In the genomic region with DNA sequence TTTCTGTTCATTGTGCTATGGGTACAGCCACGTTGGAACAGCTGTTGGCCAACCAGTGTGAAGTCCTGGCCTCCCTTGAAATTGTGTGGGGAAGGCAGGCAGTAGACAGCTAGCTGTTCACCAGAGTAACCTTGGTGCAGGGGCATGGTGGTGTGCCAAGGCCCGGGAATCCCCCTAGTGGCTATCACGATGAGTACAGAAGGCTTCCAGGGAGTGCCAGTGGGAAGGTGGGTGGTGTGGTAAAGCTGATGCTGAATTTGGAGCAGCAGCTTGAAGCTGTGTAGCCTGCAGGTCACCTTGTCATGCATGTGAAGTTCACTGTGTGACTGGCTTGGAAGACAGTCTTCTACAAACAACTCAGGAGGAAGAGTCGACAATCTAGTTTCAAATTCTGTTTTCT, we compare ENCODE assay signal across 7 mouse cellular contexts. TPM values are rescaled to one million over a fixed set of nuclear protein-coding genes. Genes with fewer than 3 reads are reported as not detected.
A peak's percentile ranks its signal among the peaks of the same experiment; 100 is the strongest.
DNase-seq lines count a peak whose midpoint lies in the region; ATAC-seq and TF ChIP-seq lines count a peak whose summit lies in the region.

No protein-coding gene starts in this region.

- no peaks in the 10 kb centered on the region for H3K27me3 ChIP-seq in liver, embryonic 14.5 days (ENCODE audit: control insufficient read depth, insufficient read depth, low read length)
- H3K27me3 ChIP-seq in liver, embryonic 12.5 days (replicated peaks): no peaks in the 10 kb centered on the region
- H3K27me3 ChIP-seq in embryonic facial prominence, embryonic 14.5 days (replicated peaks; ENCODE audit: control insufficient read depth, insufficient read depth, low read length): no peaks in the 10 kb centered on the region
- H3K27me3 ChIP-seq in hindbrain, postnatal 0 days (ENCODE audit: insufficient read depth, low read length): no peaks in the 10 kb centered on the region
- H3K27me3 ChIP-seq in midbrain, embryonic 11.5 days (ENCODE audit: control insufficient read depth, insufficient read depth, low read length): no peaks in the 10 kb centered on the region; the same call in 1 of the 2 replicates

- TF ChIP-seq CTCF in liver, embryonic 14.5 days (IDR thresholded peaks at IDR 0.05; ENCODE audit: low read depth): peak; percentile 60
- peak; percentile 63 for TF ChIP-seq CTCF in hindbrain, postnatal 0 days (IDR thresholded peaks at IDR 0.05; ENCODE audit: low read depth)

- no peaks in the 10 kb centered on the region for H3K4me1 ChIP-seq in liver, embryonic 14.5 days (replicated peaks; ENCODE audit: control insufficient read depth in 2 of 2, insufficient read depth in 2 of 2, low read length in 1 of 2)
- peaks cover 8% of the 10 kb centered on the region; the same call in 1 of the 2 replicates for H3K4me1 ChIP-seq in liver, embryonic 12.5 days
- peaks cover 6% of the 10 kb centered on the region; the same call in 1 of the 2 replicates for H3K4me1 ChIP-seq in embryonic facial prominence, embryonic 14.5 days (ENCODE audit: control insufficient read depth, insufficient read depth, low read length)
- H3K4me1 ChIP-seq in hindbrain, postnatal 0 days (ENCODE audit: insufficient read depth, low read length): 0 out of 2 replicates have a peak, but pooled peaks cover 12% of the 10 kb centered on the region
- peaks cover 20% of the 10 kb centered on the region for H3K4me1 ChIP-seq in midbrain, embryonic 11.5 days (ENCODE audit: control insufficient read depth, insufficient read depth, low read length)

- 37% methylated on average over 4 of the region's 4 CpGs for WGBS in liver, embryonic 14.5 days (ENCODE audit: insufficient replicate concordance)
- WGBS in liver, embryonic 12.5 days (ENCODE audit: insufficient replicate concordance): 42% methylated on average over 4 of the region's 4 CpGs
- WGBS in embryonic facial prominence, embryonic 14.5 days: 36% methylated on average over 4 of the region's 4 CpGs
- WGBS in hindbrain, postnatal 0 days: 27% methylated on average over 4 of the region's 4 CpGs
- WGBS in midbrain, embryonic 11.5 days: 47% methylated on average over 4 of the region's 4 CpGs

- no peak overlapping the region for H3K9ac ChIP-seq in liver, embryonic 14.5 days (replicated peaks)
- H3K9ac ChIP-seq in liver, embryonic 12.5 days: no peak overlapping the region
- no peak overlapping the region for H3K9ac ChIP-seq in embryonic facial prominence, embryonic 14.5 days (ENCODE audit: low read depth, low read length)
- no peak overlapping the region for H3K9ac ChIP-seq in hindbrain, postnatal 0 days (replicated peaks; ENCODE audit: low read length)
- no peak overlapping the region for H3K9ac ChIP-seq in midbrain, embryonic 11.5 days (ENCODE audit: low read length)

- no peaks in the 10 kb centered on the region for H3K36me3 ChIP-seq in liver, embryonic 14.5 days (replicated peaks; ENCODE audit: control insufficient read depth, insufficient read depth, low read depth)
- no peaks in the 10 kb centered on the region for H3K36me3 ChIP-seq in liver, embryonic 12.5 days
- H3K36me3 ChIP-seq in embryonic facial prominence, embryonic 14.5 days (ENCODE audit: control insufficient read depth, insufficient read depth, low read length): no peaks in the 10 kb centered on the region
- no peaks in the 10 kb centered on the region for H3K36me3 ChIP-seq in hindbrain, postnatal 0 days (ENCODE audit: insufficient read depth, low read length)
- no peaks in the 10 kb centered on the region for H3K36me3 ChIP-seq in midbrain, embryonic 11.5 days (ENCODE audit: control insufficient read depth, insufficient read depth, low read length)

- TF ChIP-seq EP300 in liver, embryonic 14.5 days (IDR thresholded peaks at IDR 0.05; ENCODE audit: low read depth): no peak

- H3K4me3 ChIP-seq in liver, embryonic 14.5 days (ENCODE audit: insufficient read depth in 1 of 2, low read depth in 2 of 2, low read length in 2 of 2): no peak overlapping the region
- no peak overlapping the region for H3K4me3 ChIP-seq in liver, embryonic 12.5 days
- no peak overlapping the region for H3K4me3 ChIP-seq in embryonic facial prominence, embryonic 14.5 days (ENCODE audit: low read depth, low read length)
- no peak overlapping the region for H3K4me3 ChIP-seq in hindbrain, postnatal 0 days (ENCODE audit: low read length)
- no peak overlapping the region for H3K4me3 ChIP-seq in midbrain, embryonic 11.5 days (ENCODE audit: low read depth, low read length)

- DNase-seq in liver, embryonic 14.5 days (ENCODE audit: low read depth in 3 of 3, low spot score in 3 of 3): no peak
- peak; percentile 47 for DNase-seq in R1 (ENCODE audit: low read depth, low spot score)
- no peak for DNase-seq in embryonic facial prominence, embryonic 14.5 days (ENCODE audit: low spot score)
- DNase-seq in hindbrain, postnatal 0 days (ENCODE audit: low spot score): peak; percentile 53
- peak; percentile 82 for DNase-seq in midbrain, embryonic 11.5 days (ENCODE audit: low spot score, missing footprints)
- DNase-seq in thymus, postnatal 4 days: peak; percentile 68

- ATAC-seq in liver, embryonic 14.5 days (ENCODE audit: insufficient read depth): no peak
- no peak for ATAC-seq in liver, embryonic 12.5 days
- ATAC-seq in embryonic facial prominence, embryonic 14.5 days (ENCODE audit: low read depth): peak; percentile 51; the same call in 1 of the 2 replicates
- peak; percentile 67 for ATAC-seq in hindbrain, postnatal 0 days
- no peak for ATAC-seq in midbrain, embryonic 11.5 days (ENCODE audit: low FRiP score)

- H3K4me2 ChIP-seq in liver, embryonic 14.5 days (ENCODE audit: low read depth): no peak overlapping the region
- H3K4me2 ChIP-seq in liver, embryonic 12.5 days: no peak overlapping the region
- H3K4me2 ChIP-seq in embryonic facial prominence, embryonic 14.5 days (ENCODE audit: low read depth, low read length): no peak overlapping the region
- H3K4me2 ChIP-seq in hindbrain, postnatal 0 days (ENCODE audit: low read depth, low read length): no peak overlapping the region
- no peak overlapping the region for H3K4me2 ChIP-seq in midbrain, embryonic 11.5 days

- H3K9me3 ChIP-seq in liver, embryonic 14.5 days (ENCODE audit: control insufficient read depth, low read length): no peaks in the 10 kb centered on the region
- H3K9me3 ChIP-seq in liver, embryonic 12.5 days (replicated peaks): no peaks in the 10 kb centered on the region
- H3K9me3 ChIP-seq in embryonic facial prominence, embryonic 14.5 days (ENCODE audit: control insufficient read depth, low read length): no peaks in the 10 kb centered on the region
- H3K9me3 ChIP-seq in hindbrain, postnatal 0 days (ENCODE audit: low read length): no peaks in the 10 kb centered on the region
- no peaks in the 10 kb centered on the region for H3K9me3 ChIP-seq in midbrain, embryonic 11.5 days (ENCODE audit: control insufficient read depth, low read length)

- H3K27ac ChIP-seq in liver, embryonic 14.5 days: no peak overlapping the region
- no peak overlapping the region for H3K27ac ChIP-seq in liver, embryonic 12.5 days
- H3K27ac ChIP-seq in embryonic facial prominence, embryonic 14.5 days (replicated peaks; ENCODE audit: low read depth, low read length): no peak overlapping the region
- peak overlapping the region; percentile 34; the same call in 1 of the 2 replicates for H3K27ac ChIP-seq in hindbrain, postnatal 0 days
- no peak overlapping the region; the same call in 1 of the 2 replicates for H3K27ac ChIP-seq in midbrain, embryonic 11.5 days (ENCODE audit: low read depth, low read length)

RNA-seq across cellular contexts. Expression of gene Eipr1, which starts 32.8 kb away (rescaled TPM):
- polyA plus RNA-seq in liver, embryonic 14.5 days (2012; rRNA removed): 15.2 and 18.6 TPM in 2 replicates
- 29.4 and 31.8 TPM in 2 replicates for polyA plus RNA-seq in liver, embryonic 14.5 days (2014; fragmentation: Nextera tagmentation; extraction: Ambion mirVana)
- 34.7 and 36.0 TPM in 2 replicates for polyA plus RNA-seq in liver, embryonic 12.5 days (2016; fragmentation: Nextera tagmentation; extraction: Ambion mirVana)
- polyA plus RNA-seq in embryonic facial prominence, embryonic 14.5 days (2014; fragmentation: Nextera tagmentation; extraction: Ambion mirVana): 28.2 and 29.0 TPM in 2 replicates
- 65.8 and 78.0 TPM in 2 replicates for total RNA-seq in hindbrain, postnatal 0 days (2014; rRNA removed)
- 54.9 and 58.4 TPM in 2 replicates for polyA plus RNA-seq in hindbrain, postnatal 0 days (2015; fragmentation: Nextera tagmentation; extraction: Ambion mirVana)
- polyA plus RNA-seq in midbrain, embryonic 11.5 days (2014; fragmentation: Nextera tagmentation; extraction: Ambion mirVana): 40.4 and 43.0 TPM in 2 replicates

RNA-seq across cellular contexts. Expression of gene Trappc12, which starts 34.1 kb away (rescaled TPM):
- polyA plus RNA-seq in liver, embryonic 14.5 days (2012; rRNA removed): 9.9 and 11.6 TPM in 2 replicates
- 13.1 and 15.9 TPM in 2 replicates for polyA plus RNA-seq in liver, embryonic 14.5 days (2014; fragmentation: Nextera tagmentation; extraction: Ambion mirVana)
- 28.5 and 30.5 TPM in 2 replicates for polyA plus RNA-seq in liver, embryonic 12.5 days (2016; fragmentation: Nextera tagmentation; extraction: Ambion mirVana)
- polyA plus RNA-seq in embryonic facial prominence, embryonic 14.5 days (2014; fragmentation: Nextera tagmentation; extraction: Ambion mirVana): 32.9 and 38.0 TPM in 2 replicates
- total RNA-seq in hindbrain, postnatal 0 days (2014; rRNA removed): 54.5 and 66.3 TPM in 2 replicates
- polyA plus RNA-seq in hindbrain, postnatal 0 days (2015; fragmentation: Nextera tagmentation; extraction: Ambion mirVana): 34.1 and 34.5 TPM in 2 replicates
- polyA plus RNA-seq in midbrain, embryonic 11.5 days (2014; fragmentation: Nextera tagmentation; extraction: Ambion mirVana): 35.9 and 37.8 TPM in 2 replicates

Comparison
In these comparisons a context has a peak if more than half of its experiments do, and no peak if none do; other contexts are left out.
1. ATAC-seq: peak in embryonic facial prominence, embryonic 14.5 days (single experiment) and hindbrain, postnatal 0 days (single experiment); none in liver, embryonic 14.5 days (single experiment), liver, embryonic 12.5 days (single experiment) and midbrain, embryonic 11.5 days (single experiment).
2. DNase-seq: peak in R1 (single experiment), hindbrain, postnatal 0 days (single experiment), midbrain, embryonic 11.5 days (single experiment) and thymus, postnatal 4 days (single experiment); none in liver, embryonic 14.5 days (0 of 3) and embryonic facial prominence, embryonic 14.5 days (single experiment).